Mouse (Mus musculus): ENCODE data around the gene Slc26a11. TPM values are rescaled to one million over a fixed set of nuclear protein-coding genes. Genes with fewer than 3 reads are reported as not detected.
A peak's percentile ranks its signal among the peaks of the same experiment; 100 is the strongest.

The Slc26a11 gene
- polyA plus RNA-seq (2014; fragmentation: Nextera tagmentation; extraction: Ambion mirVana): 10.5 and 11.0 TPM in 2 replicates

DNA sequence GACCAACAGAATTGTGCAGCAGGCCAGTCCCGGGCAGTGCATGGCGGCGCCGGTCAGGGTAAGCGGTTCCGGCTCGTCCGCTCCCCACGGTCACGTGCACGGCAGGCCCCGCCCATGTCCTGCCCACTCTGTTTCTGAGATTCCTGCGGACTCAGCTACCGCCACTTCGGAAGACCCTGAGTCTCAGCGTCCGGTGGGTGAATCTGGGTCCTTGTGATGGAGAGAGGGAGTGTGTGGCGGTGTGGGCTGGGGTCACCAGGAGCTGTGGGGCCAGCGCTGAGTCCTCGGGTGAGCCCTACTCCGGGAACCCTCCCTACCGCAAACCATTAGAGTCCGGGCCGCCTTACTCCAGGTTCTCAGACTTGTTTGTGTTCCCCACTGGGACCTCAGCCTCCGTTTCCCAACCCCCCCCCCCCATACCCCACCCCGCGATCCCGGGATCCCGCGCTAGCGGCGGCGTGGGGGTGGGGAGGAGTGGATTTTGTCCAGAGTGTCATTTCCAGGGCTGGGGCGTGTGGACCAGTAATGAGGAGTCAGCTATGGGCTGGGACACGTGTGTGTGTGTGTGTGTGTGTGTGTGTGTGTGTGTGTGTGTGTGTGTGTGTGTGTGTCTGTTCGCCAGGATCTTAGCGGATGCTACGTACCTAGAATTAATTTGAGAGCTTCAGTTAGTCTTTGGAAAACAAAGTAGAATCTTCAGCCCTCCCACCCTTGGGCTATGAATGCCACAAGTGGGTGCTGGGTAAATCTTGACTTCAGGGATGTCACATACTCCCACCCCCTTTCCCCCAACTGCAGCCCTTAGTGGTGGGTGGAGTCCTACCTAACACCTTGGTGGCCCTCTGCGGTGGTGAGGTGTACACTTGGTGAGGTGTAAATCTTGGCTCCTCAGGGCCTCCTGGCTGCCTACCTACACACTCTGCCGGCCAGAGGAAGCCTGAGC, at the start of gene Slc26a11, which contains the start of gene Sgsh:
Gene Slc26a11, plus strand, starts transcription at position 115 of the 943 bp plus-strand sequence.
Gene Sgsh, minus strand, starts transcription at position 94 of the 943 bp plus-strand sequence.
- WGBS: 2% methylated on average over 36 of the region's 40 CpGs
- H3K9me3 ChIP-seq (ENCODE audit: control insufficient read depth, low read length): no peaks in the 10 kb centered on the region

DNA sequence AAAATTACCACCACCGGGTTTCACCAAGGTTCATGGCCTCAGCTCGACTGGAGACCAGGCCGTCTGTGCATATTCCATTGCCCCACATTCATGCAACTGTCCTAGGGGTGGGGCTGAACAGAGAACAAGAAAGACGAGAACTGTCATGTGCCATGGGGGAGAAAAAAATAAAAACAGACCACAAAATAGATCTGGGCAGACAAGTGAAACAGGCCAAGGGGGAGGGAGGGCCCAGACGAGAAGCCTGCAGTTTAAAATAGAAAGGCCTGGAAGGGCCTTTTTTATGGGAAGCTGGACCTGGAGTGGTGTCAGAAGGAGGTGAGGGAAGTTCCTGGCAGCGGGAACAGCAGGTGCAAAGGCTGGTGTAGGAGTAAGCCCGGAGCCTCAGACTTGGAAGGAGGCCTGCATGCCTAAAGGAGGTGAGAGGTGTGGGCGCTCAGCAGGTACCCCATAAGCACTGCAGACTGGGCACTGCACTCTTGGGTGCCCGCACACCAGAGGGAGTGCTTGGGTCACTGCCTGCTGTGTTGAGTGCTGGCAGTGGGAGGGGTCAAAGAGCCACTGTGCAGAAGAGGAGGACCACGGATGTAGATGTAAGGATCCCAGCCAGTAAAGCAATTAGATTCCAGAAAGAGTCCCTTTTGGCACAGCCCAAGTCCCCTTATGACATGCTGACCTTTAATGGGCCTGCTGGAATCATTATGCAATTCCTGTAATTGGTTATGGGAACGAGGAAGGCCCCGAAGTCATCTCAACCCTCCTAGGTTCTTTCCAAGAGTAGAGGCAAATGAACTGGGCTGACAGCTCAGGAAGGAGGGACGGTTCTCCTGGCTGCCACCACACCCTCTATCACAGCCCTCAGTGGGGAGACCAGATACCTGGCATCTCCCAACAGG, 48.3 kb upstream of the Slc26a11 start:
- WGBS: 47% methylated on average over 13 of the region's 13 CpGs
- no peak overlapping the region for H3K4me3 ChIP-seq (ENCODE audit: control insufficient read depth in 1 of 2, insufficient read depth in 1 of 2, low read depth in 1 of 2, low read length in 2 of 2)
- H3K4me2 ChIP-seq (ENCODE audit: low read length): peak overlapping the region; percentile 11; the same call in 1 of the 2 replicates
- H3K9me3 ChIP-seq (ENCODE audit: control insufficient read depth, low read length): no peaks in the 10 kb centered on the region
- peak overlapping the region; percentile 87 to 89 for H3K27ac ChIP-seq (replicated peaks in 1 of 2; ENCODE audit: control insufficient read depth in 1 of 2, insufficient read depth in 1 of 2, low read depth in 2 of 2, low read length in 2 of 2)
- ATAC-seq (ENCODE audit: insufficient number of reproducible peaks, insufficient read depth, low FRiP score, low read depth): no peak
- H3K4me1 ChIP-seq (ENCODE audit: control insufficient read depth in 2 of 2, insufficient read depth in 2 of 2, low read length in 2 of 2): peaks cover 19 to 20% of the 10 kb centered on the region in 2 experiments
- H3K9ac ChIP-seq (ENCODE audit: low read length): peak overlapping the region; percentile 25; the same call in 1 of the 2 replicates
- no peaks in the 10 kb centered on the region for H3K36me3 ChIP-seq (ENCODE audit: control insufficient read depth, insufficient read depth, low read length)
- 0 out of 2 replicates have a peak, but pooled peaks cover 4% of the 10 kb centered on the region for H3K27me3 ChIP-seq (ENCODE audit: control insufficient read depth, insufficient read depth, low read length)

More for the DNA sequence above, at the start of gene Slc26a11, which contains the start of gene Sgsh:
- Histone ChIP-seq H3K36me3 (ENCODE audit: control insufficient read depth, insufficient read depth, low read length) (peaks cover 26% of the 10 kb centered on the region), H3K27me3 (ENCODE audit: control insufficient read depth, insufficient read depth, low read length) (no peaks in the 10 kb centered on the region), H3K4me2 (ENCODE audit: low read length) (peak within 1 kb of the TSS; percentile 90), H3K4me3 (ENCODE audit: control insufficient read depth in 1 of 2, insufficient read depth in 1 of 2, low read depth in 1 of 2, low read length in 2 of 2) (peak within 1 kb of the TSS; percentile 63 to 79), H3K4me1 (ENCODE audit: control insufficient read depth in 2 of 2, insufficient read depth in 2 of 2, low read length in 2 of 2) (peaks cover 9 to 14% of the 10 kb centered on the region in 2 experiments), H3K9ac (ENCODE audit: low read length) (peak within 1 kb of the TSS; percentile 90), H3K27ac (replicated peaks in 1 of 2; ENCODE audit: control insufficient read depth in 1 of 2, insufficient read depth in 1 of 2, low read depth in 2 of 2, low read length in 2 of 2) (peak within 1 kb of the TSS; percentile 80 to 87)
- peak; percentile 94 for ATAC-seq (ENCODE audit: insufficient number of reproducible peaks, insufficient read depth, low FRiP score, low read depth)

DNA sequence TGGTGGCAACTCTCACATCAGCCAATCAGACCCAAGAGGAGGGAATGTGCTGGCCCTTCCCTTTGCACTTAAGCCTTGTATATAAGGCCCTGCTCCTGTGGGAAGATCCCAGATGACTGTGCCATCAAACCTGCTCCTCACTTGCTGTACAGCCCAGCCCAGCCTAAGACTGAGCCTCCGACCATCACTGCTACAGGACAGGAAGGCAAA, 47.8 kb upstream of the Slc26a11 start, which contains the start of gene Card14:
Gene Card14, plus strand, starts transcription at position 111 of the 210 bp plus-strand sequence.
- 0 out of 2 replicates have a peak, but pooled peaks cover 4% of the 10 kb centered on the region for H3K27me3 ChIP-seq (ENCODE audit: control insufficient read depth, insufficient read depth, low read length)
- H3K4me3 ChIP-seq (ENCODE audit: control insufficient read depth in 1 of 2, insufficient read depth in 1 of 2, low read depth in 1 of 2, low read length in 2 of 2): no peak within 1 kb of the TSS
- no peak for ATAC-seq (ENCODE audit: insufficient number of reproducible peaks, insufficient read depth, low FRiP score, low read depth)
- peak within 1 kb of the TSS; percentile 11; the same call in 1 of the 2 replicates for H3K4me2 ChIP-seq (ENCODE audit: low read length)
- no peaks in the 10 kb centered on the region for H3K9me3 ChIP-seq (ENCODE audit: control insufficient read depth, low read length)
- H3K27ac ChIP-seq (replicated peaks in 1 of 2; ENCODE audit: control insufficient read depth in 1 of 2, insufficient read depth in 1 of 2, low read depth in 2 of 2, low read length in 2 of 2): peak within 1 kb of the TSS; percentile 87 to 89
- no peaks in the 10 kb centered on the region for H3K36me3 ChIP-seq (ENCODE audit: control insufficient read depth, insufficient read depth, low read length)
- H3K4me1 ChIP-seq (ENCODE audit: control insufficient read depth in 2 of 2, insufficient read depth in 2 of 2, low read length in 2 of 2): peaks cover 19 to 20% of the 10 kb centered on the region in 2 experiments
- 65% methylated on average over 1 of the region's 1 CpGs for WGBS
- peak within 1 kb of the TSS; percentile 25; the same call in 1 of the 2 replicates for H3K9ac ChIP-seq (ENCODE audit: low read length)

DNA sequence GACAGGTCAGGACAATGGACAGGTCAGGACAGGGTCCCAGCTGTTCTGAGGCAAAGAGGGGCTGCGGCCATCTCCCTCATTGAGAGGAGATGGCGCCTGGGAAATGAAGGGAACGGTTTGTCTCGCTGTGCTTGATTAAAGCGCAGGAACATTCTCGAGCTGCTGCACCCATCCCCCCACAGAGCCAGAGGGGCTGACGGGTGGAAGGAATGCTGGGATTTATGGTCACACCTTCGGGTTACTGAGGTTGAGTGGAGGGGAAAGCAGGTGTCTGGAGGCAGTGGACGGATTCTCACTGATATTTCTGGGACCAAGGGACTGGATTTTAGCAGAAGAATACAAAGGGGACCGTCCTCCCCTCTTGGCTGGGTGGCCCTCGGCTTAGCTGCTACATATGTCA, 47.4 kb upstream of the Slc26a11 start:
- Histone ChIP-seq H3K9ac (ENCODE audit: low read length) (no peak overlapping the region), H3K9me3 (ENCODE audit: control insufficient read depth, low read length) (no peaks in the 10 kb centered on the region), H3K27ac (replicated peaks in 1 of 2; ENCODE audit: control insufficient read depth in 1 of 2, insufficient read depth in 1 of 2, low read depth in 2 of 2, low read length in 2 of 2) (peak overlapping the region; percentile 42 to 87), H3K4me3 (ENCODE audit: control insufficient read depth in 1 of 2, insufficient read depth in 1 of 2, low read depth in 1 of 2, low read length in 2 of 2) (no peak overlapping the region), H3K27me3 (ENCODE audit: control insufficient read depth, insufficient read depth, low read length) (0 out of 2 replicates have a peak, but pooled peaks cover 4% of the 10 kb centered on the region), H3K4me1 (ENCODE audit: control insufficient read depth in 2 of 2, insufficient read depth in 2 of 2, low read length in 2 of 2) (peaks cover 19 to 20% of the 10 kb centered on the region in 2 experiments), H3K36me3 (ENCODE audit: control insufficient read depth, insufficient read depth, low read length) (no peaks in the 10 kb centered on the region), H3K4me2 (ENCODE audit: low read length) (no peak overlapping the region; the same call in 1 of the 2 replicates)
- ATAC-seq (ENCODE audit: insufficient number of reproducible peaks, insufficient read depth, low FRiP score, low read depth): no peak
- WGBS: 22% methylated on average over 11 of the region's 11 CpGs

DNA sequence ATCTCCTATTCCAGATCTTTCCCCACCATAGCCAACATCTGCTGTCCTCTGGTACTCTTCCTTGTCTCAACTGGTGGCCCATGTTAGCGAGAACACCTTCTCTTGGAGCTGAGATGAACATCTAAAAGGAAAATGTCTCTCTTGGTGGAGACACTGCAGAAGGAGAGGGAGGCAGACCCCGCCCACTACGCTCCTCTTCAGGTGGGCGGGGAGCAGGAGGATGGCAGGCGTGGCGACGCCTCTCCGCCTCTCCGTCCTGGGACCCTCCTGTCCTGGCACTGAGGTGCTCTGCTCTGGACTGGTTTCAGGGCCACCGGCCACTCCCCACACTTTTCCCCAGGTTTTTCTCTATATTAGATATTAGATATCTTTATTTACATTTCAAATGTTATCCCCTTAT, 44.7 kb upstream of the Slc26a11 start:
- Histone ChIP-seq H3K4me3 (ENCODE audit: control insufficient read depth in 1 of 2, insufficient read depth in 1 of 2, low read depth in 1 of 2, low read length in 2 of 2) (no peak overlapping the region), H3K4me2 (ENCODE audit: low read length) (no peak overlapping the region), H3K27me3 (ENCODE audit: control insufficient read depth, insufficient read depth, low read length) (0 out of 2 replicates have a peak, but pooled peaks cover 4% of the 10 kb centered on the region), H3K9me3 (ENCODE audit: control insufficient read depth, low read length) (no peaks in the 10 kb centered on the region), H3K4me1 (ENCODE audit: control insufficient read depth in 2 of 2, insufficient read depth in 2 of 2, low read length in 2 of 2) (peaks cover 19 to 20% of the 10 kb centered on the region in 2 experiments), H3K36me3 (ENCODE audit: control insufficient read depth, insufficient read depth, low read length) (no peaks in the 10 kb centered on the region), H3K27ac (replicated peaks in 1 of 2; ENCODE audit: control insufficient read depth in 1 of 2, insufficient read depth in 1 of 2, low read depth in 2 of 2, low read length in 2 of 2) (no peak overlapping the region), H3K9ac (ENCODE audit: low read length) (no peak overlapping the region)
- no peak for ATAC-seq (ENCODE audit: insufficient number of reproducible peaks, insufficient read depth, low FRiP score, low read depth)
- WGBS: 27% methylated on average over 10 of the region's 10 CpGs

DNA sequence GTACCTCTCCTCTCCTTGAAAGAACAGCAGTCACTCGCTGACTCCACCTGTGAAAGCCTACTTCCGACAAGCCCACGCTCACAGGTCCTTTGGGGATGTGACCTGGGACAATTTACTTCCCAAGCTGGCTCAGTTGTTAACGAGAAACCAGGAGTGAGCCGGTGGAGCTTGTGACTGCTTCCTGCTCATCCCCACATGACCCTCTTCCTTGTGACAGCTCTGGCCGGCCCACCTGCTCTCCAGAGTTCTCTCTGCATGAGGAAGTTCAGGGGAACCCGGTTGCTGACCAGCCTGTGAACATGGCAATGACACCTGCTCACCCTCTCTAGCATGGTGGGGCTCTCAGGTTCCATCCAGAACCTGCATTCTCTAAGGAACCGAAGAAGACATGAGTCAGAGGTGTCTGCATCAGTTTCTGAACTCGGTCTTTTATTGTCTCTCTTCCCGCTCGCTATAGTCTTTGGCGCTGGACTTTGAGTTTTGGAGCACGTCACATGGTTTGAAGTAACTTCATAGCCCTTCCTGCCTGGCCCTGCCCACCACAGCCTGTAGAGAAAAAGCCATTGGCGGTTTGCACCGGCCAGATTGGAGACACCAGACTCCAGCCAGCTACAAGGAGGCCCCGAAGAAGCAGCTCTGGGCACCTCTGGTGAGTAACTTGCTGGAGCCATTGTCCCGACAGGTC, 41.0 kb upstream of the Slc26a11 start:
- no peak for ATAC-seq (ENCODE audit: insufficient number of reproducible peaks, insufficient read depth, low FRiP score, low read depth)
- Histone ChIP-seq H3K27ac (replicated peaks in 1 of 2; ENCODE audit: control insufficient read depth in 1 of 2, insufficient read depth in 1 of 2, low read depth in 2 of 2, low read length in 2 of 2) (no peak overlapping the region), H3K27me3 (ENCODE audit: control insufficient read depth, insufficient read depth, low read length) (0 out of 2 replicates have a peak, but pooled peaks cover 4% of the 10 kb centered on the region), H3K4me2 (ENCODE audit: low read length) (no peak overlapping the region), H3K4me1 (ENCODE audit: control insufficient read depth in 2 of 2, insufficient read depth in 2 of 2, low read length in 2 of 2) (no peaks in the 10 kb centered on the region), H3K36me3 (ENCODE audit: control insufficient read depth, insufficient read depth, low read length) (no peaks in the 10 kb centered on the region), H3K9ac (ENCODE audit: low read length) (no peak overlapping the region), H3K9me3 (ENCODE audit: control insufficient read depth, low read length) (no peaks in the 10 kb centered on the region), H3K4me3 (ENCODE audit: control insufficient read depth in 1 of 2, insufficient read depth in 1 of 2, low read depth in 1 of 2, low read length in 2 of 2) (no peak overlapping the region)
- 73% methylated on average over 17 of the region's 17 CpGs for WGBS

DNA sequence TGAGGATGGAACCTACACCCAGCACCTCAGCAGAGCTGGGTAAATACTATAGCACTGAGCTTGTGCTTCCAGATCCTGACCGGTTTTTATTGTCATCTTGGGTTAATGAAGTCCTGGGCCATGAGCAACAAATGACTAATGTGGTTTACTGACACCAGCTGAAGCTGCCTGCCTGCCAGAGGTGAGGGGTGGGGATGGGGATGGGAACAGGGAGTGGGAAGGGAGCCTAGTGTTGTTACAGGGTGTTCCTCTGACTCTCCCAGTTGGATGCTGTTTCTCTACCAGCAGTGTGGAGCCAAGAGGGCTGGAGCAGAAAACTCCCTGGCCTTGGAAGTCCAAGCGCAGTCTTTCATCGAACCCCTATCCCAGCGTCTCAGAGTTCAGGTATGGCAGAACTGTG, 38.6 kb upstream of the Slc26a11 start:
- no peaks in the 10 kb centered on the region for H3K36me3 ChIP-seq (ENCODE audit: control insufficient read depth, insufficient read depth, low read length)
- H3K9ac ChIP-seq (ENCODE audit: low read length): no peak overlapping the region
- no peak overlapping the region for H3K4me3 ChIP-seq (ENCODE audit: control insufficient read depth in 1 of 2, insufficient read depth in 1 of 2, low read depth in 1 of 2, low read length in 2 of 2)
- H3K9me3 ChIP-seq (ENCODE audit: control insufficient read depth, low read length): no peaks in the 10 kb centered on the region
- no peaks in the 10 kb centered on the region for H3K27me3 ChIP-seq (ENCODE audit: control insufficient read depth, insufficient read depth, low read length)
- H3K27ac ChIP-seq (replicated peaks in 1 of 2; ENCODE audit: control insufficient read depth in 1 of 2, insufficient read depth in 1 of 2, low read depth in 2 of 2, low read length in 2 of 2): no peak overlapping the region
- no peak overlapping the region for H3K4me2 ChIP-seq (ENCODE audit: low read length)
- H3K4me1 ChIP-seq (ENCODE audit: control insufficient read depth in 2 of 2, insufficient read depth in 2 of 2, low read length in 2 of 2): no peaks in the 10 kb centered on the region
- 78% methylated on average over 4 of the region's 4 CpGs for WGBS
- no peak for ATAC-seq (ENCODE audit: insufficient number of reproducible peaks, insufficient read depth, low FRiP score, low read depth)
